Comparison of ENCODE assay signal across 9 mouse cellular contexts in the genomic region with DNA sequence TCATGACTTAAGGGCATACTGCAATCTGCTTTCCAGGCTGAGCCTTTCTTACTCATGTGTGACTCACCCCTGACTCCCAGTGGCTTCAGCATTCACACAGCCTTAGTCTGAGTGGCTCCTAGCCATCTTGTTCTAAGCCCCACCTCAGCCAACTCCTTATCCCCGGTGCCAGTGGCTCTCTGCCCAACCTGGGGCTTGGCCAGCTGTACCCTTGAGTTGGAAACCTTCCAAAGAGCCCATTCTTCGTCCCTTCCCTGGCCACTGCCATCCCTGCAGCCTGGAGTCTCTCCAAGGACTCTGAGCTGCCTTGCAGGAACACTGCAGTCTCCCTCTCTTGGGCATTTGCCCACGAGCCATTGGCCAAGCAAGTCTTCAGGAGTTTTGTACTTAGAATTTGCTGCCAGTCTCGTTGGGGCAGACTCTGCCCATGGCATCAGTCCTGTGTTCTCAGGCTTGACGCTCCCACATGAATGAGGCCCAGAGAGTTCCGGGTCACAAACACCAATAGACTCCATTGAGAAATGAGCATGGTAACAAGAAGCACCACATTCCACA.
DNase-seq lines count a peak whose midpoint lies in the region; ATAC-seq and TF ChIP-seq lines count a peak whose summit lies in the region.
"Had no signal": no experiment of that assay in that cellular context is flagged by ENCODE, and none has a peak within 500 bp of the region (broad histone marks: within the 10 kb centered on the region; RNA-seq: fewer than 3 reads in every experiment).

No protein-coding gene starts in this region.

- H3K9me3 ChIP-seq in hindbrain, postnatal 0 days (ENCODE audit: low read length) = no peaks in the 10 kb centered on the region

- DNase-seq in urinary bladder, adult 18-20 months (ENCODE audit: low spot score in 2 of 2) = peak; percentile 1 to 2
- no peak for DNase-seq in urinary bladder, postnatal 10 days (ENCODE audit: low spot score)
- peak; percentile 91 for DNase-seq in hindbrain, postnatal 0 days (ENCODE audit: low spot score)
- peak; percentile 67 to 83 for DNase-seq in left cerebral cortex, adult 8-10 months (ENCODE audit: low spot score in 2 of 2)
- DNase-seq in ovary, postnatal 10 days (ENCODE audit: low spot score) = peak; percentile 54

- ATAC-seq in frontal cortex, adult (ENCODE audit: low TSS enrichment) = peak; percentile 48
- peak; percentile 93 for ATAC-seq in hindbrain, postnatal 0 days
- no peak for ATAC-seq in megakaryocyte, adult 5-6 weeks (ENCODE audit: poor library complexity, severe bottlenecking)
- no peak for ATAC-seq in megakaryocyte-erythroid progenitor cell, adult 5-6 weeks (replicated peaks; ENCODE audit: low FRiP score, low TSS enrichment, poor library complexity, severe bottlenecking)

- H3K4me2 ChIP-seq in hindbrain, postnatal 0 days (ENCODE audit: low read depth, low read length) = peak overlapping the region; percentile 28; the same call in 1 of the 2 replicates

- peaks cover 20% of the 10 kb centered on the region for H3K4me1 ChIP-seq in hindbrain, postnatal 0 days (ENCODE audit: insufficient read depth, low read length)

- H3K27me3 ChIP-seq in hindbrain, postnatal 0 days (ENCODE audit: insufficient read depth, low read length) = peaks cover 13% of the 10 kb centered on the region; the same call in 1 of the 2 replicates

- no peak overlapping the region for H3K9ac ChIP-seq in hindbrain, postnatal 0 days (replicated peaks; ENCODE audit: low read length)

- H3K27ac ChIP-seq in hindbrain, postnatal 0 days = peak overlapping the region; percentile 56; the same call in 1 of the 2 replicates

- H3K36me3 ChIP-seq in hindbrain, postnatal 0 days (ENCODE audit: insufficient read depth, low read length) = no peaks in the 10 kb centered on the region

- TF ChIP-seq CTCF in hindbrain, postnatal 0 days (IDR thresholded peaks at IDR 0.05; ENCODE audit: low read depth) = no peak

- no peak overlapping the region for H3K4me3 ChIP-seq in hindbrain, postnatal 0 days (ENCODE audit: low read length)
- H3K4me3 ChIP-seq: erythroblast, embryonic 14.5 days had no signal

- 37% methylated on average over 6 of the region's 6 CpGs for WGBS in hindbrain, postnatal 0 days

Comparison
In these comparisons a context has a peak if more than half of its experiments do, and no peak if none do; other contexts are left out.
1. ATAC-seq: peak in frontal cortex, adult (single experiment) and hindbrain, postnatal 0 days (single experiment); none in megakaryocyte, adult 5-6 weeks (single experiment) and megakaryocyte-erythroid progenitor cell, adult 5-6 weeks (single experiment).